Mouse (Mus musculus) gastrocnemius, postnatal 4 days (tissue): ENCODE measurements at regions not wholly inside any gene's neighbourhood (a gene's known extent, or its start where the extent isn't known, plus 50 kb on each side); places are given as distances from the start of the nearest gene placed in this dataset.

Experiments used
- DNase-seq, 2 experiments: peaks; one replicate each; pipeline ENCODE4 v3.0.0; 2021 to 2022; ENCODE audit warnings: low spot score in 2 of 2, mixed read lengths in 2 of 2

DNA sequence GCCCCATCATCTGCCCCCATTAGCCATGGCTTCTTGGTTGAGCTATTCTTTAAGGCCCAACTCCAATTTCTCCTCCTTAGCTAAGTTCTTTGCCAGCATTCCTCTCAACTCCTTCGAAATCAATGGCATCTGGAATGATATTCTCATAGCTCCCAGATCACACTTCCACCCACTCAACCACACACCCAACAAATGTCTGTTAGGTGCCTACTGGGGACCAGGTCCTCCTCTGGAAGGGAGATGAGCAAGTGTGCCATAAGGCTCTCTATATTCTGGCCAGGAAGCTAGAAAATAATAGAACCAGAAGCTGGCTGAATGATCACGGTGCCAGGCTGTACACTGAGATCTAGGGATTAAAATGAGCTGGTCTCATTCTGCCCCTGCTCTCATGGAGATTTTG, 161.6 kb downstream of the Hibadh start:
- DNase-seq = no peak

DNA sequence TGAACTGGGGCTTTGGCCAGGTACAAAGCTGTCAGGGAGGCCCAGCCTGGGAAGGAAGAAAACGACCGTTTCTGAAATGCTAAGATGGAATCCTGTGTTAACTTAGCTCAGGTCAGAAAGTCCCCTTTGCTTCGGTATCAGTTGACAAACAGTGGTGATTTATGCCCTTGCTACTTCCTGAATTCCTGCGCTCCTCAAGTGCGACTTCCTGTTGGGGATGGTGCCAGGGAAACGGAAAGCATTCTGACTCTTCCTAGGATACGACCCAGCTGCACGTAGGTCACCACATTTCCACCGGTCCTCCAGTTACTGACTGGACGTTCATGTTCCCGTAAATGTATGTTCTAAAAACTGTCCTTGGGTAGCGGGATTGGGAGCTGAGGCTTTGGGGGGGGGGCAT, 161.0 kb downstream of the Hibadh start:
- no peak for DNase-seq

DNA sequence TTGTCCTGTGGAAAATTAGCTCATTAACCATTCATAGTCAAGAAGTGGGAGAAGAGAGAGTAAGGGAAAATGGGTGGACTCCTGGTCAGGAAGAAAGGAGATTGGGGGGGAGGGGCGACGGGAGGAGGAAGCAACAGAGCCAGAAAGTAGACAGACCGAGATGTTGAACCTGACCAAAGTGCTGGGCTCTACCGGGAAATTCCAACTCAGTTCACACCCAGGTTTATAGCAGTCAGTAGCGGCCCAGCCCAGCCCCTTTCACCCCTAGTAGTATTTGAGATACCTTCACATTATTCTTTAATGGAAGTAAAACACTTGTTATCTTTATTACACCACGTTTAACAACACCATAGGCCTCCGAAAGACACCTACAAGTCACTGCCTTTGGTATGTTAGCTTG, 158.2 kb downstream of the Hibadh start:
- no peak for DNase-seq

DNA sequence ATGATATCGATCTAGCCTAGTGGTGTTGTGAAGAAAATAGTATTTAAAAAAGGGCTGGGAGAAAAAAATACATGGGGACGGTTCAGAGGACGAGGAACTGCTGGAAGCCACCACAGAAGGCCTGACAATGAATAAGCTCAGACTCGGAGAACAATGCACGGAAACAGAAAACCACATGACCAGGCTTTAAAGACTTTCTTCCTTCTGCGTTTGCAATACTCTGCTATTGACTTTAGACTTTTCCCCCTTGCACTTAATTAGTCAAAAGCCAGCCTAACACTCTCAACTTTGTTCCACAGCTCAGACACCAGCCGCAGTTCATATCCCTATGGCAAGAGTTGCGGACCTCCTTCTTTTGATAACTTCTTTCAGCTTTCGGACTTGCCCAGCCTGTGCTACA, 154.0 kb downstream of the Hibadh start:
- no peak for DNase-seq

DNA sequence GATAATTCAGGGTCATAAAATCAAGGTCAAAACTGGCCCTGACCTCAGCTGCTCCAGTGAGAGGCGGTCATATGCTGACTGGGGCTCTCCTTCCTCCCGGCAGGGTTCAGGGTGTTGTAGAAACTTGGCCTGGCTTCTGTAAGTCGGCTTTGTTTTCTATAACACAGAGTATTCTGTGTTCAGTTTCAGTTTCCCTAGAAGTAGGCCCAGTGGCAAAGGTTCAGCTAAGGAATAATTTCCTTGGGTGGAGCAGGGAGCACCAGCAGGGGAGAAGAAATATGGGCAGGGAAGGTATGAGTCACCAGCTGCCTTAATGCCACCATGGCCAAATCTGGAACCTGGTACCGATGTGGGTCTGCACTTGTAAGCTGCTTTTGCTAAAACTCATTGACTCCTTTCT, 153.5 kb downstream of the Hibadh start:
- no peak for DNase-seq

DNA sequence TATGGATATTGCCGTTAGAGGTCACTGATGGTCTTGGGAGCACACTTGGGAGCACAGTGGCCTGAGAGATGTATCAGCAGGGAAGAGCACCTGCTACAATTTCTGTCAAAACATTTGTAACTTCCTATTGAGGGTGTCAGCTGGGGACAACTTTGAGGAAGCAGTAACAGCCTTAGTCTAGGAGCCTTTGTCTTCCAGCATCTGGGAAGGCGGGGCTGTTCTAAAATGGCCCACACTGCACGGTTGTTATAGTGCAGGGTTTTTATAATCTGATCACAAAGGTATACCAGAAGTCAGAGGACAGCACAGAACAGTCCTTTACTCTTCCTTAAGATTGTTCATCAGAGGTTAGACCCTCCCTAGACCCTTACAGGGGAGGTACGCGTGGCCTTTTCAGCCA, 152.3 kb downstream of the Hibadh start:
- no peak for DNase-seq

DNA sequence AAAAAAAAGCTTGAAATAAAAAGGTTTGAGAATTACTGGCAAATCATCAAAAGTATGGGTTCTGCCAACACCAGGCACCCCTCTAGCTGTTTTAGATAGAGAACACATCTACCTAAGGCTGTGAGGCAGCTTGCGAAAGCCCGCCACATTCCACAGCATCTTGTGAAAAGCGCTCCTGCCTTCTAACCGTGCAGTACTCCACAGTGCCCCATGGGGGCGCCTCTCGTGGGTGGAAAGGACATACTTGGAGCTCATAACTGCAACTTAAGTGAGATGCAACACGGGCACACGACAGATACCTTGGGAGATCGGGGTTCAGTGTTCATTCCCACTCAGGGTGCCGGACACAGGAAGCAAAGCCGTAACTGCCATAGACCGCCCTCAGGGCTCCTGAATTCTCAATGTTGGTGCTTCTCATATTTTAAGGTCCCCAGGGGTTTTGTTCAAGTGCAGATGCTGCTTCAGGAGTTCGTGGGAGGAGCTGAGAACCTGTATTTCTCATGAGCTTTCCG, 149.9 kb downstream of the Hibadh start:
- no peak for DNase-seq

DNA sequence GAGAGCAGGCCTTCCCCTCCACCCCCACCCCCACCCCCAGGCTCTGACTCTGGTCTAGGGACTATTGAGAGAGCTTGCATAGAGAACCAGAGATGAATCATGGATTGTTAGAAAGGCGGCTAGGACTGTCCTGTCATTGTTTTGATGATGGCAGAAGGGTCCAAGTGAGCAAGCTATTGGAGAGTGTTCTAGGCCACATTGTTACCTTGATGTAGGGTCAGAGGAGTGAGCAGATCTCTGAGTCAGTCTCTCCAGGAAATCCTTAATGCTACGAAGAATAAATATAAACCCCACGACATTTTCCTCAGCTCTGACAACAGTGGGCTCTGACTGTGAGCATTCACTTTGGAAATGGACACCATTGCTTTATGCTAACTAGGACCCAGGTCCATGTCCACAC, 144.9 kb downstream of the Hibadh start:
- DNase-seq = no peak

DNA sequence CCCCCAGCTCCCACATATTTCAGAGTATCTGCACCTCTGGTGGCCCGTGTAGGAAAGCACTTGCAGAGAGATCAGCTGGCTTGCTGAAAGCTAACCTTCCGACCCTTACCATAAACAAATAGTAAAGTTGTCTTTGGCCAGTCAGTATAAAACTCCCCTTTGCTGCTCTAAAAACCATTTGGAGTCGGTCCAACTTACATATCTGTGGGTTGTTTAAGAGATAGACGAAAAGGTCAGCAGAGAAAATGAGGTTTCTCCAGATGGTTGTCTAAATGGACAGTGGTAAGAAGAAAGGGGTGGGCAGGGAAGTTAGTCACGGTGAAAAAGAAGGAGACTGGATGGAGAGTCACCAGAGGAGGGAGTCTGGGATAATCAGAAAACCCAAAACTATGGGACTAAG, 144.3 kb downstream of the Hibadh start:
- no peak for DNase-seq
